Mouse (Mus musculus): ENCODE measurements around the gene Dtnb. TPM values are rescaled to one million over a fixed set of nuclear protein-coding genes. Genes with fewer than 3 reads are reported as not detected.

The Dtnb gene
- polyA plus RNA-seq (2017; shearing (Covaris generic)), result 104 TPM

DNA sequence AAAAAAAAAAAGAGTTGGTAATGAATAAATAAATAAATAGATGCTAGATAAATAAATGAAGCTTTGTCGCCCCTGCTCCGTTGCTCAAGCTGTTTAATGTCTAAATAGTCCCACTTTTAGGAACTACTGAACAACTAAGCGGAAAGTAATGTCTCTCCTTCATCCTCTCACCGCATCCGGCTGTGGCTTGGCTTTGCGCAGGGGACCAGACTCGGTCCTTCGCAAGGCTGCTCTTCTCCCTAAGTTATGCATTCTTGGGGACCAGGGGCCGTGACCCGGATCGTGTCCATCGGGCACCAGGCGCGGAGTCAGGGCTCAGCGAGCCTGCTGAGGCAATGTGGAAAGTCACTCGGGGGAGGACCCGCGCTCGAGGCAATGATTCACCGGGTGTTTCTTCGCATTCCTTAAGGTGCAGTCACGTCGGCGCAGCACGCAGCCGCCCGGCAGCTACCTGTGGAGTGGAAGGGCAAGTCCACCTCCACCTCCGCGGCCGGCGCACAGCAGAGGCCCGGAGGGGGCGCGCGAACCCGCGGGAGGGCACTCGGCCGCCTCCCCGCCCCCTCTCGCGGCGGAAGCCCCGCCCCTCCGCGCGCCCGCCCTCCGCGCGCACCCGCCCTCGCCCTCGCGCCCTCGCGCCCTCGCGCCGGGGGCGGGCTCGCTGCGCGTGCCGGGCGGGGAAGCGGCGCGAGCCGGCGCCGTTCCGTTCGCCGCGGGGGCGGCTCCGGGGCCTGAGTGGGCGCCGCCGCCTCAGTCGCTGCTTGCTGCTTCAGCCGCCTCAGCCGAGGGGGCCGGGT, at the start of gene Dtnb:
Gene Dtnb, plus strand, starts transcription at position 595 of the 794 bp plus-strand sequence.

DNA sequence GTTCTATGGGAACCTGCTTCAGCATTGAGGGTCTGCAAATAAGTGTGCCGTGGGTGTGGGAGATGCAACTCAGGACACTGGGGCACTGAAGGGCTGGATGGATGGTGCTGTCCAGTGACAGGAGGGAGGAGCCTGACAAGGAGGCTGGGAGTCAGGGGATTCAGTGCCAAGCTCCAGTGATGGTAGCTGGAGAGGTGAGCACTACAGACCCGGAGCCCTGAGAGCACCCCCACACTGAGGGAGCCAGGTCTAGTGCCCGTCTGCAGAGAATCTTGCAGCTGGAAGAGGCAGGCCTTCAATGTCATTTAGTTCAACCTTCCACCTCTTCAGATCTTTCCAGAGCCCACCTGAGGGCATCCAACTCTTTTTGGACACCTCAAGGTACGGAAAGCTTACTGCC, 233.7 kb downstream of the Dtnb start, which contains the start of gene Dnmt3a:
Gene Dnmt3a, plus strand, starts transcription at position 156 of the 400 bp plus-strand sequence.

Other genes starting within 250 kb of the Dtnb start
- 8.2 TPM for gene Kif3c, start 207.2 kb upstream of the Dtnb start, polyA plus RNA-seq (2017; shearing (Covaris generic))
- gene Asxl2, start 145.5 kb upstream of the Dtnb start, polyA plus RNA-seq (2017; shearing (Covaris generic)), result 70.4 TPM
- 61.4 TPM for gene Dnmt3a, start 233.6 kb downstream of the Dtnb start, polyA plus RNA-seq (2017; shearing (Covaris generic))

Data from CD4-positive, CD25-positive, alpha-beta regulatory T cell (primary cell).